Mouse (Mus musculus): ENCODE results near the gene Kcnb1.

- no peak for TF ChIP-seq CTCF (IDR thresholded peaks at IDR 0.05; ENCODE audit: control insufficient read depth, insufficient read depth, insufficient read length)
- no peak for TF ChIP-seq MYOD1 (IDR thresholded peaks at IDR 0.05; ENCODE audit: control insufficient read depth, insufficient read length, low read depth)
- no peak for TF ChIP-seq USF1 (IDR thresholded peaks at IDR 0.05; ENCODE audit: low read depth)
- TF ChIP-seq CEBPB (IDR thresholded peaks at IDR 0.05; ENCODE audit: low read depth): no peak
- TF ChIP-seq MYOG (IDR thresholded peaks at IDR 0.05; ENCODE audit: control insufficient read depth, extremely low read depth, insufficient read length): no peak
- TF ChIP-seq MAX (IDR thresholded peaks at IDR 0.05): no peak
These were observed 19.9 kb upstream of the Kcnb1 start for GRCm38 (mm10) chr2:167209900-167210299.
